Mouse (Mus musculus) right cerebral cortex, postnatal 14 days (tissue): ENCODE measurements around the gene Nudt16l1.

Experiments
- DNase-seq: peaks from one replicate; pipeline ENCODE4 v3.0.0; 2022

Gene Nudt16l1

DNA sequence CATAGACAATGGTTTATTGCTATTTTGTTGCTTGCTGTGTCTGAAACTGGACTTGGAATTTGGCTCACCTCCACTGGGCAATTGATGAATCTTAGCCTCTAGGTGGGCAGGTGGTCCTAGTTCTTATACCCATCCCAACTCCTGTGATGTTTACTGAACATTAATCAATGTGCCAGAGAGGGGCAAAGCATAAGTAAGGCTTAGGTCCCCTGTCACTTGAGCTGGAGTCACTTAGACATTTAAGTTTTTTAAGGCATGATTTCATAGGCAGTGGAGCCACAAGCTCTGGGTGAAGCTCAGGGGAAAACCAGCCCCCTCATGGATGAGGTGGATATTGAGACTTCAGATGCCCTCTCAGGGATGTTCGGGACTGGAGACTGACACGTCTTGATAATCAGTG is at the start of gene Nudt16l1:
Nudt16l1 (plus strand) TSS at position 301 of the 400 bp plus-strand sequence.
- no peak for DNase-seq

- DNase-seq: no peak
Observed at GRCm38 (mm10) chr16:4890201-4890709, 48.3 kb upstream of the Nudt16l1 start.

DNA sequence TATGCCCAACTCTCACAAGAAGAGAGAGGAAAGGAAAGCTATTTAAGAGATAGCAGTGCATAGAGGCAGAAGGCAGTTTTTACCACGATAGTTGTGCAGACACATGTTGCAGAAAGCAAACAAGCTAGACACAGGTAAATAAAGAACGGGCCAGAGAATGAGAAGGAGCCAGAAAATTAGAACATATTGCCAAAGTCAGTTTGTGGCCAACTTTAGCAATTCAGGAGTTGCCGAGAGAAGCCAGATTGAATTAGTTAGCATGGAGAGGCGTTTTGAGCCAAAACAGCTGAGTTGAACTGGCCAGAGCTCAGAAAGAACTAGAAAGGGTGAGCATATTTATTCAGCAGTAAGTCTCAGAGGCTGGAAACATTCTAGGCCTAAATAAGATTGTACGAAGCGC is 46.4 kb upstream of the Nudt16l1 start:
- DNase-seq: no peak

- DNase-seq: no peak
Observed at GRCm38 (mm10) chr16:4894201-4894908, 44.2 kb upstream of the Nudt16l1 start.

DNA sequence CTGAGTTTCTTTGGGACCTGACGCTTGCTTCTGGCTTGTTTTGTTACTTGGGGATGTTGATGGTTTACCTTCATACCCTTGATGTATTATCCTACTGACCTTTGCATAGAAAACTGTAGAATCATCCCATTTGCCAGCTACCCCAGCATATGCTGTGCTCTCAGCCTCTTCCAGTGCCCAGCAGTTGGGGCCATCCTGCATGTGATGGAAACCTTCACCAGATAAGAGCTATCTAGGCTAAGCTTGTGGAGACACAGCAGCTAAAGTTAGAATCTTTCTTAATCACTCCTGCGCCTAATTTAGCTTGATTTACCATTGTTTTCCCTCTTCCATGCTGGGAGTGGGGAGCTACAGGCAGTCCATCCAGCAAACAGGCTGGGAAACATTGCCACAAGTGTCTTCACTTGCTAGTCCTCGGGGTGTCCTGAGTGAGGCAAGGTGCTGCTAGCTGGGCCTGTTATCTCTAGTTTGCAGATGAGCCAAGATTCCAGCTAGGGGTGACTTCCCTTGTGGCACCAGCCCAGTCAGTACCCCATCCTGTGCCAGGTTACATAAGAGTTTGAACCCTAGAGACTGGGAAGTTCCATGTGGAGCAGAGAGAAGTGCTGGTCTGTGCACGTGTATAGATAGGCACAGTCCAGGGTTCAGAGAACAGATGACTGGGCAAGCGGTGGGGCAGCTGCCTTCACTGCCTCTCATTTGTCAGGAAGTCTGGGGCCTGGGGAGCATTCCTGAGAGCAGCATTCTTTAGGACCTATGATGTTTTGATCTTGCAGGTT is 42.1 kb upstream of the Nudt16l1 start:
- DNase-seq: no peak

DNA sequence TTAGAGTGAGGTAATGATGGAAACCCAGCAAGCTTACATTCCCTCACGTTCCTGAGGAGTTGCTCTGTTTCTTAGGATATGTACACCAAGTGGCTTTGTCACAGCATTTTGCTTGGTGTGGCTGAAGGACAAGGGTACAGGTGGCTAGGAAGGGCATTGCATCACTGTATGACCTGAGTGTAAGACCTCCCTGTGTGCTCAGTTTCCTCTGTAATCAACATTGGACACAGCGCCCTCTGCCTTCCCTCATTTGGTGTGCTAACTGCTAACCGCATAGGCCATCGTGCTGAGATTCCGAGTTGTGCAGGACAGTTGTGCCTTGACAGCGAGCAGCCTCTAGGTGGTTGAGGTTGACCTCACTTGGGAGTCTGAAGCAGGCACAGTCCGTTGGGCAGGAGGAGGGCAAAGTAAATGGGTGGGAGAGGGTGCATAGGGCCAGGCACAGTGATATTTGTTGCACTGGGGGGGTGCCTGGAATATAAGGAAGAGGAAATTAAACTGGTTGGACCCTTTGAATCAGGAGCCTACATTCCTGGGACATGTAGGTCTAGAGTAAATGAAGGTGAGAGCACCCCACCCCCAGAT is 41.3 kb upstream of the Nudt16l1 start:
- DNase-seq: no peak

- DNase-seq: no peak
Observed at GRCm38 (mm10) chr16:4898881-4899280, 39.7 kb upstream of the Nudt16l1 start.

DNA sequence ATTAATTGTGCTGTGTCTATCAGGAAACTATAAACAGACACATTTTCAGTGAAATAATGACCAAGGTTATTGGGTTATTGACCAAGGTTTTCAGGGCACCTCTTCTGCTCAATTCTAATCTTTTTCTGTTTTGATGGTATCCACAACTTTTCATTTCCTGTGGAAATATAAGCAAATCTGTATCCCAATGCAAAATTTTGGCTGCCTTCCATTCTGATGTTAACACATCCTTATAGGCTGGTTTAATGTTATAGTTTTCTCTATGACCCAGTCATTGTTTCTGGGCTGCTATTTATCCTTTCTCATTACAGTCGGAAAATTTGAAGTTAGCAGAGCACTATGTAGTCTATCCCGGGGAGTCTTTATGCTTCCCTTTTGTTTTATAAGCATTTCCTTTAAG is 38.9 kb upstream of the Nudt16l1 start:
- DNase-seq: no peak

DNA sequence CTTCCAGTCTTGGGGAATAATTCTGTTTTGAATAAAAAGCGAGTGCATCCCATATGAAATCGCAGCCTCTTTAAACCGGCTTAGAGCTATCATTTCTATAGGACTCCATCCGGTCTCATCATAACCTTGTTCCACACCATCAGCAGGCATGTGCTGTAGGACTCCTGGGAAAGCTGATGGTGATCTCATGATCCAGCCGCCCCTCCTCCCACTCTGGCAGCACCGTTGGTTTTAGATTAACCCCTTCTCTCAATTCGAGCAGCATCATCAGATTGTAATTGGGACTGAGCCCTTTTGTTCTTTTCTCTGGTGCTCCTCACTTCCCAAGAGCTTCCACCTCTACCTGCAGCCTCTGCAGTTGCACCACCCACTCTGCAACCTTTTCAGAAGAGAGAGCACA is 37.4 kb upstream of the Nudt16l1 start:
- no peak for DNase-seq

DNA sequence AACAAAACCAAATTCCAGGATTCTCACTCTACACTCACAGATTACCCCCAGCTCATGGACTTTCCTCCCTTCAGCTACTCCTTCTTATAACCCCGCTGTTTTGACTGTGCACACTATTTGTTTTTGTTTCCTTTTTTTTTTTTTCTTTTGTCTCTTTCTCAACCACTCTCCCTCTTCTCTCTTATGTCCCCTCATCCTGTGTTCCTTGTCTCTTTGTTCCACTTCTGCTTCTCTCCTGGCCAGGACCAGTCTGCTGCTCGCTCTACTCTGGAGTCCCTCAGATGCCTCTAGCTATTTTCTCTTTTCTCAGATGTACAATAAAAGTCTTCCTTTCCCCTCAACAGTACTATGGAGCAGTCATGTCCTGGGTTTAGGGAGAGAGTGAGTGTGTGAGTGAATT is 36.2 kb upstream of the Nudt16l1 start:
- DNase-seq: no peak

DNA sequence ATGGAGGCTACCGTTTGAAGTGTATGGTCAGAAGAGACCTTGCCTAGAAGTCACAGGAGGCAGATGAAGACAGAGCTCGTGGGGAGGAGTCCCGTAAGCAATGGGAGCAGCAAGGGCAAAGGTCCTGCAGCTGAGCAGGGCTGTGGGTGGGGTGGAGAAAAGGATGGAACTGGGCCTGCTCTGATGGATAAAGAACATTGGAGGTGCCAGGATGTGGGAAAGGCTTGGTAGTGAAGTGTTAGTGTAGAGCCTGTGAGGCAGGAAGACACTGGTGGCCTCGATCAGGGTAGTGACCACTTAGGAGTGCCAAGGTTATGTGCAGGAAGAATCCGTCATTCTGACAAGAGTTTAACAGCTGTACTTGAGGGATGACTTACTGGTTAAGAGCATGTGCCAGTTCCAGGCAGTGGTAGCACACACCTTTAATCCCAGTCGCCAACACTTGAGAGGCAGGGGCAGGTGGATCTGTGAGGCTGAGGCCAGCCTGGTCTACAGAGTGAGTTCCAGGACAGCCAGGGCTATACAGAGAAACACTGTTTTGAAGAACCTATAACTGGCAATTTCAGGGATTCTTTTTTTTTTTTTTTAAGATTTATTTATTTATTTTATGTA is 35.0 kb upstream of the Nudt16l1 start:
- DNase-seq: no peak

- no peak for DNase-seq
Observed at GRCm38 (mm10) chr16:4904878-4905277, 33.7 kb upstream of the Nudt16l1 start.

DNA sequence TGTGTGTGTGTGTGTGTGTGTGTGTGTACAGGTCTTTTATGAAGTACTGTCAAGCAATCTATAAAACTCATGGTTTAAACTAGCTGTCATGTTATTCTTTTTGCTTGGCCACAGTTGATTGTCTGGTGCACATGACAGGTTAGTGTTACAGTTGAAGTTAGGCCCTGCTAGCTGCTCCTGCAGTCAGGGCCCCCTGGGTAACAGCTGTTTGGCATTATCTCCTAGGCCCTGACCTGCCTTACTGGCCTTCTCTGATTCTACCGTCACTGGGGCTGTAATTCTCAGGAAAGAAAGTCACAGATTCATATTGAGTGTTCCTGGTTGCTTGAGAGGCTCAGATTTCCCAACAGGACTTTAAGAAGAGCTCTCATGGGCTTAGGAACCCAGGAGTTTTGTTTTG is 33.0 kb upstream of the Nudt16l1 start:
- DNase-seq: no peak

GRCm38 (mm10) chr16:4906559-4906958 is 32.0 kb upstream of the Nudt16l1 start:
- DNase-seq: no peak

GRCm38 (mm10) chr16:4907386-4907785 is 31.2 kb upstream of the Nudt16l1 start:
- DNase-seq: no peak

GRCm38 (mm10) chr16:4907972-4908371 is 30.6 kb upstream of the Nudt16l1 start:
- DNase-seq: no peak

GRCm38 (mm10) chr16:4909745-4910144 is 28.8 kb upstream of the Nudt16l1 start:
- DNase-seq: no peak

DNA sequence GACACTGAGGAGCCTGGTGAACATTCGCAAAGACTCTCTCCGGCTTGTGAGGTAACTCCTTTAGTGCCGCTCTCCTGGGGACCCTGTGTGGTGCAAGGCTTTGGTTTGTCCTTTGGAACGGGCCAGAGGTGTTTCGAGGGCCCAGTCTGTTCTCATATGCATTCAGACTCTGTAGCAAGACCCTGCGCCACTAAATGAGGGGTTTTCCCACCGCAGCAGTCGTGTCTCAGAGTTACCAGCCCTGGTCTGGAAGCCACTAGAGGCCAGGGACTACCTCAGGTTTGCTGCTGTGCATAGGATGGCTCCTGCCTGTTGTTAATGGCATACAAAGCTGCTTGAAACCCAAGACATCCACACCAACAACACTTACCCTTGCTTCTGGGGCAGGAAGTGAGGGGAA is 27.8 kb upstream of the Nudt16l1 start:
- DNase-seq: no peak

- DNase-seq: no peak
Observed at GRCm38 (mm10) chr16:4912074-4912648, 26.4 kb upstream of the Nudt16l1 start.

DNA sequence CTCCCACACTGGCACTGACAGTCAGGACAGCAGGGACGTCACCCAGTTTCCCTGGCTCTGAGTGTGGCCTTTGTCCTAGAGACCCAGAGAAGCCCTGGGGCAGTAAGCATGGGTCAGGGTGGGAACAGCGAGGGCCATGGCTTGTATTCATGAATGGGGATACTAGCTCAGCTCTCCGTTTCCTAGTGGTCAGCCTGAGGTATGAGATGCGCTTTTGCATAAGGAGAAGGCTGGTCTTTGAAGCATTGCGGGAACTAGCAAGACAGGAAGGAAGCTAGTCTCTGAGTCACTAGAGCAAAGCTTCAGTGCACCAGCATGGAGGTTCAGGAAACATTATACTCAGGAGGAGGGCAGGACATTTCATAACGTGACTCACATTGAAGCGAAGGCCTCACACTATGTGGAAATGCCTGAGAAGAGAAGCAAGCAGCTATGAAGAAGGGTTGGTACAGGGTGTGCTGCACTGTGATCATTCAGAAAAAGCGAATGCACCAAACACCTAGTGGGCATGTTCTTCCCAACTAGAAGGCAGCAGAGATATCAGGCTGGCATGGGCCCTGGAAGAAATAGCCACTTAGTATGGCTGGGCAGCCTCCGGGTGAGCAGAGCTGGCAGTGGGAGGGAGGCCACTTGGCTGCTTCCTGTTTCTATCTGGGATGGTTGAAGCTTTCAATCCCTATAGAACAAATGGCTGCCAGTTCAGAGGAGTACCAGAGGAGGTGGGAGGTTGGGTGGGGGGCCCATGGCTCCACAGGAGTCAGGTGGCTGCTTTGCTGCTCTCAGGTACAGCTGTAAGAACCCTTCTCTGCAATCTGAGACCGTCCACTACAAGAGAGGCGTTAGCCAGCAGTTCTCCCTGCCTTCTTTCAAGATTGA is 25.4 kb upstream of the Nudt16l1 start:
- DNase-seq: no peak

DNA sequence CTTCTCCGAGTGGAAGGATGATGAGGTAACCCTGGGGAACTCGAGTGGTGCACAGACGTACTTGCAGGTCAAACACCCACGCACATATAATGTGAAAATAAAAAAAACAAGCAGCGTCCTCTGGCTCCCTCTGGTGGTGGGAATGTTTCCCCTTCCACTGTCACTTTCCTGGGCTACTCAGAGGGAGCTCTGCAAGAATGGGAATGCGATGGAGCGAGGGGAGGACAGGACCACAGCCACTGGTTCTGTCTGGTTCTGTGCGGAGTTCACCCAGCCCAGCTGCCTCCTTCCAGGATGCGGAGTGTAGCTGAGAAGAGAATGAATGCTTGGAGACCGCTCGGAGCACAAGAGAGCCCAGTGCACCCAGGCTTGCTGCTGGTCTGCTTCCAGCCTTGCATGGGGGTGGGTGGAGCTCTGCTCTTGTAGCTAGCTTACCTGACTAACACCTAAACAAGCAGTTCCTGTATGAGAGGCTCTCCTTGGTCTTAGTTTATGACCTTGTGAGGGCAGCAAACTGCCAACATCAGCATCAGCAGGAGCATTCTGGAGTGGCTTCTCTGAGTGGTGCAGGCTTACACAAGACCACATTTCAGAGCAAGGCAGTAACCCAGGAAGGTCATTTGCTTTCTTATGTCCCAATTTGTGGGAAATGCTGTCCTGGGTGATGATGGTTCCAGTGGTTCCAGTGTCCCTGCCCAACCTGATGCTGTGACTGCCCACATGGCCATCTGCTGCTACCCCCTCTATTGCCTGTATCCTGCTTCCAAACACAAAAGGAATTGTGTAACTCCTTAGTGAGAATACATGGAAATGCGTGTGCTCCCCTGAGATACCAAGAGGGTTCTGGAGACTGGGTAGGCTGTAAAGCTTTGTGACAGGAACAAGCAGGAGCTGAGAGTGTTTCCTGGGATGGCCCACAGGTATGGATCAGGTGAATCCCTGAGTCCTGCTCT is 24.5 kb upstream of the Nudt16l1 start:
- DNase-seq: peak; percentile 86
